Mouse (Mus musculus): ENCODE results near the gene Zbtb20.

DNA sequence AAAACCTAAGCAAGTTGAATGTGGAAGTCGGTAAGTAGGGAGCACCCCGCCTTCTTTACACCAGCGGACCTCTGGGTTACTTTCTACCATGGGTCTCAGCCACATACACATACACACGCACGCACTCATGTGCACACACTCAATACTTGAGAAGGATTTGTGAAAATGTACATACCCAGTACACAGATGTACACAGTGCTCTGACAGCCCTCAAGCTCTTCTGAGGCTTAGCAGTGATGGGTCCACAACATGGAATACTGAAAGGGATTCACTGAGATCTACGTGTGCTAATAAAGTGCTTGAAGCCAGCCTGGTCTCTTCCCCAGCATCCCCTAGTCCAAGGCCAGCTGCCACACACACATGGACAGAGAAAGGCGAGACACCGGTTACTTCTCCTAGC lies 761.6 kb downstream of the Zbtb20 start:
- no peak for TF ChIP-seq CTCF (IDR thresholded peaks at IDR 0.05; ENCODE audit: low read depth)
- TF ChIP-seq EP300 (IDR thresholded peaks at IDR 0.05; ENCODE audit: low read depth) = no peak

Data from liver, embryonic 14.5 days (tissue).